23 mouse cellular contexts compared by ENCODE assay signal in the genomic region with DNA sequence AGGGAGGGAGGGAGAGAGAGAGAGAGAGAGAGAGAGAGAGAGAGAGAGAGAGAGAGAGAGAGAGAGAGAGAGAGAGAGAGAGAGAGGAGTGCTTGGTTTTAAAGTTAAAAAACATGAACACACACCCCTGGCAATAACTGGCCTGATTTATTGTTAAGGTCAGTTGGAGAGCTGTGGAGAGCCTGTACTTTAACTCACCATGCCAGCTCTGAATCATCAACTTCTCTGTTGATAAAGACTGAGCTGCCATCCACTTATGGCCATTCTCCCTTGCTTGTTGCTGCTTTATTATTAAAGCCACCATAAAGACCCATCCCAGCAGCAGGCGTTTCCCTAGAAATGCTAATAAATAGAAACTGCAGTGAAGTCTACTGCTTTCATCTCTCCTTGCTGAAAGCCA.
"Had no signal": no experiment of that assay in that cellular context is flagged by ENCODE, and none has a peak within 500 bp of the region (broad histone marks: within the 10 kb centered on the region; RNA-seq: fewer than 3 reads in every experiment).

No protein-coding gene starts in this region.

- H3K4me1 ChIP-seq: heart, embryonic 15.5 days; hindbrain, embryonic 13.5 days; hindbrain, embryonic 15.5 days; intestine, embryonic 15.5 days; liver, embryonic 13.5 days had no signal

- H3K9me3 ChIP-seq: heart, embryonic 13.5 days; heart, embryonic 15.5 days; hindbrain, embryonic 13.5 days; hindbrain, embryonic 15.5 days; intestine, embryonic 15.5 days; limb, embryonic 10.5 days; limb, embryonic 12.5 days; liver, embryonic 13.5 days had no signal

- DNase-seq: gastrocnemius, adult 2 months; gastrocnemius, postnatal 10 days; gastrocnemius, postnatal 25 days; heart, adult 2 months; heart, postnatal 14 days; heart, postnatal 36 days; kidney, adult 18-20 months; kidney, adult 8-10 months; kidney, postnatal 10 days; kidney, postnatal 25 days; kidney, postnatal 4 days; liver; liver, embryonic 13.5 days had no signal

- H3K27ac ChIP-seq: gastrocnemius, adult 2 months; heart, adult 2 months; heart, embryonic 13.5 days; heart, embryonic 15.5 days; hindbrain, embryonic 13.5 days; hindbrain, embryonic 15.5 days; hindbrain, postnatal 0 days; intestine, embryonic 15.5 days; layer of hippocampus, adult 2 months; left cerebral cortex, adult 2 months; limb, embryonic 10.5 days; limb, embryonic 12.5 days; liver, embryonic 13.5 days had no signal

- H3K36me3 ChIP-seq: heart, embryonic 13.5 days; heart, embryonic 15.5 days; hindbrain, embryonic 13.5 days; hindbrain, embryonic 15.5 days; intestine, embryonic 15.5 days; limb, embryonic 10.5 days; limb, embryonic 12.5 days; liver, embryonic 13.5 days had no signal

- H3K4me3 ChIP-seq: gastrocnemius, adult 2 months; heart, adult 2 months; heart, embryonic 13.5 days; heart, embryonic 15.5 days; hindbrain, embryonic 13.5 days; hindbrain, embryonic 15.5 days; intestine, embryonic 15.5 days; layer of hippocampus, adult 2 months; left cerebral cortex, adult 2 months; limb, embryonic 10.5 days; limb, embryonic 12.5 days; liver, embryonic 13.5 days had no signal

- H3K27me3 ChIP-seq: heart, embryonic 13.5 days; heart, embryonic 15.5 days; hindbrain, embryonic 13.5 days; hindbrain, embryonic 15.5 days; intestine, embryonic 15.5 days; limb, embryonic 12.5 days; liver, embryonic 13.5 days had no signal
